ENCODE assay signal across 25 mouse cellular contexts in genomic region chr10:115861967-115862366, GRCm38 (mm10). TPM values are rescaled to one million over a fixed set of nuclear protein-coding genes. Genes with fewer than 3 reads are reported as not detected.
DNase-seq lines count a peak whose midpoint lies in the region; ATAC-seq lines count a peak whose summit lies in the region.
"Had no signal": no experiment of that assay in that cellular context is flagged by ENCODE, and none has a peak within 500 bp of the region (broad histone marks: within the 10 kb centered on the region; RNA-seq: fewer than 3 reads in every experiment).

No protein-coding gene starts in this region.

- no peak overlapping the region for H3K9ac ChIP-seq in kidney, embryonic 15.5 days
- H3K9ac ChIP-seq in neural tube, embryonic 15.5 days (replicated peaks): no peak overlapping the region
- no peak overlapping the region for H3K9ac ChIP-seq in midbrain, embryonic 11.5 days (ENCODE audit: low read length)
- H3K9ac ChIP-seq: embryonic facial prominence, embryonic 12.5 days; forebrain, postnatal 0 days; heart, embryonic 13.5 days; hindbrain, embryonic 12.5 days; liver, embryonic 13.5 days; lung, embryonic 15.5 days; midbrain, embryonic 15.5 days had no signal

- H3K9me3 ChIP-seq in kidney, embryonic 15.5 days (replicated peaks): no peaks in the 10 kb centered on the region
- H3K9me3 ChIP-seq in neural tube, embryonic 15.5 days (replicated peaks): no peaks in the 10 kb centered on the region
- no peaks in the 10 kb centered on the region for H3K9me3 ChIP-seq in midbrain, embryonic 11.5 days (ENCODE audit: control insufficient read depth, low read length)
- H3K9me3 ChIP-seq: embryonic facial prominence, embryonic 12.5 days; heart, embryonic 13.5 days; hindbrain, embryonic 12.5 days; liver, embryonic 13.5 days; lung, embryonic 15.5 days; midbrain, embryonic 15.5 days had no signal

- peak; percentile 7 for DNase-seq in kidney, postnatal 10 days
- DNase-seq in neural tube, embryonic 10.5 days (ENCODE audit: extremely low spot score, low spot score): peak; percentile 20
- peak; percentile 51 for DNase-seq in mesoderm, embryonic 11.5 days (ENCODE audit: low read depth, low spot score)
- no peak for DNase-seq in midbrain, embryonic 11.5 days (ENCODE audit: low spot score, missing footprints)
- no peak for DNase-seq in heart, postnatal 25 days (ENCODE audit: low spot score)
- DNase-seq: adrenal gland, postnatal 25 days; cerebellum, adult 8-10 months; cerebellum, postnatal 36 days; forebrain, postnatal 0 days; gastrocnemius, postnatal 14 days; heart, adult 11 months; heart, postnatal 14 days; kidney, adult 8-10 months; kidney, postnatal 25 days; liver, embryonic 13.5 days; thymus, postnatal 25 days had no signal

- no peak overlapping the region for H3K4me3 ChIP-seq in kidney, embryonic 15.5 days (replicated peaks)
- no peak overlapping the region for H3K4me3 ChIP-seq in neural tube, embryonic 15.5 days (replicated peaks)
- H3K4me3 ChIP-seq in midbrain, embryonic 11.5 days (ENCODE audit: low read depth, low read length): no peak overlapping the region
- H3K4me3 ChIP-seq: embryonic facial prominence, embryonic 12.5 days; heart, embryonic 13.5 days; hindbrain, embryonic 12.5 days; liver, embryonic 13.5 days; lung, embryonic 15.5 days; megakaryocyte, embryonic 14.5 days; midbrain, embryonic 15.5 days had no signal

- H3K4me2 ChIP-seq in kidney, embryonic 15.5 days: no peak overlapping the region
- H3K4me2 ChIP-seq in neural tube, embryonic 15.5 days: no peak overlapping the region
- no peak overlapping the region for H3K4me2 ChIP-seq in midbrain, embryonic 11.5 days
- H3K4me2 ChIP-seq: embryonic facial prominence, embryonic 12.5 days; heart, embryonic 13.5 days; hindbrain, embryonic 12.5 days; liver, embryonic 13.5 days; lung, embryonic 15.5 days; midbrain, embryonic 15.5 days had no signal

- no peak overlapping the region for H3K27ac ChIP-seq in kidney, embryonic 15.5 days
- H3K27ac ChIP-seq in neural tube, embryonic 15.5 days (replicated peaks): no peak overlapping the region
- H3K27ac ChIP-seq in midbrain, embryonic 11.5 days (ENCODE audit: low read depth, low read length): no peak overlapping the region
- H3K27ac ChIP-seq: embryonic facial prominence, embryonic 12.5 days; heart, embryonic 13.5 days; hindbrain, embryonic 12.5 days; liver, embryonic 13.5 days; lung, embryonic 15.5 days; midbrain, embryonic 15.5 days had no signal

- H3K27me3 ChIP-seq in kidney, embryonic 15.5 days: no peaks in the 10 kb centered on the region
- H3K27me3 ChIP-seq in neural tube, embryonic 15.5 days (replicated peaks): no peaks in the 10 kb centered on the region
- H3K27me3 ChIP-seq in midbrain, embryonic 11.5 days (ENCODE audit: control insufficient read depth, insufficient read depth, low read length): no peaks in the 10 kb centered on the region
- H3K27me3 ChIP-seq: embryonic facial prominence, embryonic 12.5 days; heart, embryonic 13.5 days; hindbrain, embryonic 12.5 days; liver, embryonic 13.5 days; lung, embryonic 15.5 days; megakaryocyte, embryonic 14.5 days; midbrain, embryonic 15.5 days had no signal

- no peaks in the 10 kb centered on the region for H3K4me1 ChIP-seq in kidney, embryonic 15.5 days
- no peaks in the 10 kb centered on the region for H3K4me1 ChIP-seq in neural tube, embryonic 15.5 days
- no peaks in the 10 kb centered on the region for H3K4me1 ChIP-seq in midbrain, embryonic 11.5 days (ENCODE audit: control insufficient read depth, insufficient read depth, low read length)
- H3K4me1 ChIP-seq: embryonic facial prominence, embryonic 12.5 days; heart, embryonic 13.5 days; hindbrain, embryonic 12.5 days; liver, embryonic 13.5 days; lung, embryonic 15.5 days; megakaryocyte, embryonic 14.5 days; midbrain, embryonic 15.5 days had no signal

- WGBS in kidney, embryonic 15.5 days: 21% methylated on average over 5 of the region's 5 CpGs
- whole genome bisulfite sequencing in neural tube, embryonic 15.5 days: 78% methylated on average over 5 of the region's 5 CpGs
- WGBS in midbrain, embryonic 11.5 days: 75% methylated on average over 5 of the region's 5 CpGs

- no peak for ATAC-seq in kidney, embryonic 15.5 days (replicated peaks; ENCODE audit: low FRiP score)
- no peak for ATAC-seq in neural tube, embryonic 15.5 days (ENCODE audit: low FRiP score)
- ATAC-seq in midbrain, embryonic 11.5 days (ENCODE audit: low FRiP score): no peak
- ATAC-seq: CD4-positive, CD25-positive, alpha-beta regulatory T cell, adult 4 months; forebrain, postnatal 0 days; midbrain, embryonic 15.5 days had no signal

- intact Hi-C loops in heart, postnatal 25 days (cut with DNase I): no loop called here

- no peaks in the 10 kb centered on the region for H3K36me3 ChIP-seq in kidney, embryonic 15.5 days
- H3K36me3 ChIP-seq in neural tube, embryonic 15.5 days: no peaks in the 10 kb centered on the region
- no peaks in the 10 kb centered on the region for H3K36me3 ChIP-seq in midbrain, embryonic 11.5 days (ENCODE audit: control insufficient read depth, insufficient read depth, low read length)
- H3K36me3 ChIP-seq: embryonic facial prominence, embryonic 12.5 days; heart, embryonic 13.5 days; hindbrain, embryonic 12.5 days; liver, embryonic 13.5 days; lung, embryonic 15.5 days; midbrain, embryonic 15.5 days had no signal

RNA-seq across cellular contexts. Expression of gene Tspan8, which starts 45.3 kb away (rescaled TPM):
- 27.7 and 32.8 TPM in 2 replicates for polyA plus RNA-seq in kidney, embryonic 15.5 days (2015; fragmentation: Nextera tagmentation; extraction: Ambion mirVana)
- polyA plus RNA-seq in neural tube, embryonic 15.5 days (2015; fragmentation: Nextera tagmentation; extraction: Ambion mirVana): 0.82 and 20.5 TPM in 2 replicates
- 0.72 and 0.75 TPM in 2 replicates for polyA plus RNA-seq in midbrain, embryonic 11.5 days (2014; fragmentation: Nextera tagmentation; extraction: Ambion mirVana)
- total RNA-seq in heart, postnatal 25 days (2021): 1 to 10 TPM; 2.7 to 2.8 TPM
- polyA plus RNA-seq: CD4-positive, CD25-positive, alpha-beta regulatory T cell, adult 4 months had no signal

Comparison
In these comparisons a context has a peak if more than half of its experiments do, and no peak if none do; other contexts are left out.
1. DNase-seq: peak in kidney, postnatal 10 days (single experiment), neural tube, embryonic 10.5 days (single experiment) and mesoderm, embryonic 11.5 days (single experiment); none in midbrain, embryonic 11.5 days (single experiment) and heart, postnatal 25 days (single experiment).